Mouse (Mus musculus) neural tube, embryonic 12.5 days (tissue): ENCODE measurements around the gene Apobec3. TPM values are rescaled to one million over a fixed set of nuclear protein-coding genes. Genes with fewer than 3 reads are reported as not detected.
"Not testable (repeated sequence)": the region's sequence is repeated elsewhere in the genome, so short reads cannot be mapped to it uniquely, and the experiment has no call there.

ENCODE experiments used
- ATAC-seq: fragments of 200-750 bp; cut with Nextera tagmentation; 2 replicates; pipeline ENCODE4 v1.8.0; 2017; ENCODE audit warnings: low read depth, mild to moderate bottlenecking, moderate TSS enrichment, moderate library complexity; ENCODE audit not compliant: low FRiP score
- H3K27ac ChIP-seq: fragments of 300-500 bp; sonication (generic); 2 replicates; pipeline ENCODE4 v1.5.1; 2016
- H3K27me3 ChIP-seq: fragments of 300-500 bp; sonication (generic); replicated peaks from 2 replicates; pipeline ENCODE4 v1.6.1; 2016; ENCODE audit warnings: mild to moderate bottlenecking
- H3K36me3 ChIP-seq: fragments of 300-500 bp; sonication (generic); 2 replicates; pipeline ENCODE4 v1.6.1; 2016; ENCODE audit warnings: mild to moderate bottlenecking
- H3K4me1 ChIP-seq: fragments of 300-500 bp; sonication (generic); 2 replicates; pipeline ENCODE4 v1.6.1; 2016
- H3K4me2 ChIP-seq: fragments of 300-500 bp; sonication (generic); replicated peaks from 2 replicates; pipeline ENCODE4 v1.6.1; 2016; ENCODE audit warnings: mild to moderate bottlenecking
- H3K4me3 ChIP-seq: fragments of 300-500 bp; sonication (generic); 2 replicates; pipeline ENCODE4 v1.5.1; 2016
- H3K9ac ChIP-seq: fragments of 300-500 bp; sonication (generic); 2 replicates; pipeline ENCODE4 v1.6.1; 2016; ENCODE audit warnings: mild to moderate bottlenecking
- H3K9me3 ChIP-seq: fragments of 300-500 bp; sonication (generic); 2 replicates; pipeline ENCODE4 v1.6.1; 2016; ENCODE audit warnings: mild to moderate bottlenecking
- WGBS: fragments of 180-500 bp; shearing (Covaris S2); methylation state at CpG from one replicate; pipeline ENCODE4 v1.1.7; 2016; 5-methylcytosine and 5-hydroxymethylcytosine counted together
- polyA plus RNA-seq: library from polyadenylated mRNA; unstranded; fragments of >200 nt; fragmentation: Nextera tagmentation; extraction: Ambion mirVana; gene quantifications from 2 replicates; pipeline ENCODE4 v1.2.1, GENCODE M21; 2016

Apobec3 gene
- polyA plus RNA-seq, 1 experiment from 2014 or later: 5.8 TPM

GRCm38 (mm10) chr15:79933052-79933669 lies 41.7 kb downstream of the Apobec3 start:
- Histone ChIP-seq H3K9me3 (no peaks in the 10 kb centered on the region), H3K4me1 (peaks cover 11% of the 10 kb centered on the region), H3K9ac (no peak overlapping the region), H3K36me3 (no peaks in the 10 kb centered on the region), H3K27me3 (peaks cover 28% of the 10 kb centered on the region), H3K4me3 (peak overlapping the region; percentile 55; the same call in 1 of the 2 replicates), H3K27ac (no peak overlapping the region), H3K4me2 (peak overlapping the region; percentile 84)
- 4% methylated on average over 22 of the region's 22 CpGs for WGBS
- ATAC-seq: 0 out of 2 replicates have a peak, but pooled peaks have one; percentile 14

- Histone ChIP-seq H3K9ac (no peak overlapping the region), H3K4me3 (no peak overlapping the region), H3K9me3 (no peaks in the 10 kb centered on the region), H3K36me3 (no peaks in the 10 kb centered on the region), H3K27ac (no peak overlapping the region), H3K4me1 (peaks cover 10% of the 10 kb centered on the region), H3K4me2 (peak overlapping the region; percentile 84), H3K27me3 (peaks cover 28% of the 10 kb centered on the region)
- WGBS: 1% methylated on average over 22 of the region's 22 CpGs
- ATAC-seq: no peak
Observed at GRCm38 (mm10) chr15:79933670-79934514, 42.4 kb downstream of the Apobec3 start.

GRCm38 (mm10) chr15:79934776-79935175 lies 43.3 kb downstream of the Apobec3 start:
- peak overlapping the region; percentile 84 for H3K4me2 ChIP-seq
- H3K9me3 ChIP-seq: no peaks in the 10 kb centered on the region
- ATAC-seq: no peak
- H3K27me3 ChIP-seq: peaks cover 28% of the 10 kb centered on the region
- H3K4me1 ChIP-seq: peaks cover 10% of the 10 kb centered on the region
- under 1% methylated on average over 10 of the region's 10 CpGs for WGBS
- no peak overlapping the region for H3K9ac ChIP-seq
- no peak overlapping the region for H3K4me3 ChIP-seq
- H3K27ac ChIP-seq: no peak overlapping the region
- H3K36me3 ChIP-seq: no peaks in the 10 kb centered on the region

GRCm38 (mm10) chr15:79935654-79936373 lies 44.4 kb downstream of the Apobec3 start:
- ATAC-seq: no peak
- Histone ChIP-seq H3K9me3 (no peaks in the 10 kb centered on the region), H3K4me2 (no peak overlapping the region), H3K4me1 (peaks cover 10% of the 10 kb centered on the region), H3K36me3 (no peaks in the 10 kb centered on the region), H3K27ac (no peak overlapping the region), H3K27me3 (peaks cover 28% of the 10 kb centered on the region), H3K9ac (no peak overlapping the region), H3K4me3 (no peak overlapping the region)
- WGBS: 26% methylated on average over 9 of the region's 9 CpGs

- peaks cover 10% of the 10 kb centered on the region for H3K4me1 ChIP-seq
- H3K9ac ChIP-seq: no peak overlapping the region
- H3K27me3 ChIP-seq: peaks cover 24% of the 10 kb centered on the region
- no peak overlapping the region for H3K27ac ChIP-seq
- no peak overlapping the region for H3K4me2 ChIP-seq
- ATAC-seq: no peak
- no peak overlapping the region for H3K4me3 ChIP-seq
- no peaks in the 10 kb centered on the region for H3K9me3 ChIP-seq
- no peaks in the 10 kb centered on the region for H3K36me3 ChIP-seq
- 68% methylated on average over 7 of the region's 7 CpGs for WGBS
Observed at GRCm38 (mm10) chr15:79936374-79936751, 44.9 kb downstream of the Apobec3 start.

- H3K36me3 ChIP-seq: no peaks in the 10 kb centered on the region
Observed at GRCm38 (mm10) chr15:79939020-79939419, 47.6 kb downstream of the Apobec3 start.

GRCm38 (mm10) chr15:79939501-79939900 lies 48.0 kb downstream of the Apobec3 start:
- H3K4me2 ChIP-seq, H3K36me3 ChIP-seq, H3K9me3 ChIP-seq, ATAC-seq, H3K4me3 ChIP-seq, H3K27ac ChIP-seq, H3K4me1 ChIP-seq, H3K9ac ChIP-seq, H3K27me3 ChIP-seq: not testable (repeated sequence)
- 89% methylated on average over 6 of the region's 7 CpGs for WGBS

More at GRCm38 (mm10) chr15:79939020-79939419, 47.6 kb downstream of the Apobec3 start:
- no peaks in the 10 kb centered on the region for H3K27me3 ChIP-seq
- no peak overlapping the region for H3K9ac ChIP-seq
- no peak overlapping the region for H3K27ac ChIP-seq
- no peaks in the 10 kb centered on the region for H3K4me1 ChIP-seq
- no peak for ATAC-seq
- 92% methylated on average over 12 of the region's 12 CpGs for whole genome bisulfite sequencing
- no peak overlapping the region for H3K4me3 ChIP-seq
- no peaks in the 10 kb centered on the region for H3K9me3 ChIP-seq
- no peak overlapping the region for H3K4me2 ChIP-seq

- WGBS: 90% methylated on average over 16 of the region's 16 CpGs
- Histone ChIP-seq H3K4me2 (no peak overlapping the region), H3K36me3 (no peaks in the 10 kb centered on the region), H3K4me3 (no peak overlapping the region), H3K27ac (no peak overlapping the region), H3K4me1 (no peaks in the 10 kb centered on the region), H3K9me3 (no peaks in the 10 kb centered on the region), H3K27me3 (no peaks in the 10 kb centered on the region), H3K9ac (no peak overlapping the region)
- no peak for ATAC-seq
Observed at GRCm38 (mm10) chr15:79939913-79940312, 48.5 kb downstream of the Apobec3 start.

GRCm38 (mm10) chr15:79940932-79941331 lies 49.5 kb downstream of the Apobec3 start:
- Histone ChIP-seq H3K27ac (no peak overlapping the region), H3K9ac (no peak overlapping the region), H3K4me2 (no peak overlapping the region), H3K36me3 (no peaks in the 10 kb centered on the region), H3K4me1 (no peaks in the 10 kb centered on the region), H3K9me3 (no peaks in the 10 kb centered on the region), H3K27me3 (no peaks in the 10 kb centered on the region), H3K4me3 (no peak overlapping the region)
- no peak for ATAC-seq
- 31% methylated on average over 8 of the region's 8 CpGs for WGBS

- no peaks in the 10 kb centered on the region for H3K9me3 ChIP-seq
- H3K4me3 ChIP-seq: no peak overlapping the region
- 70% methylated on average over 6 of the region's 6 CpGs for WGBS
- H3K4me2 ChIP-seq: no peak overlapping the region
- H3K36me3 ChIP-seq: no peaks in the 10 kb centered on the region
- no peaks in the 10 kb centered on the region for H3K27me3 ChIP-seq
- H3K9ac ChIP-seq: no peak overlapping the region
- H3K27ac ChIP-seq: no peak overlapping the region
- ATAC-seq: no peak
- H3K4me1 ChIP-seq: no peaks in the 10 kb centered on the region
Observed at GRCm38 (mm10) chr15:79942541-79942940, 51.1 kb downstream of the Apobec3 start.

GRCm38 (mm10) chr15:79943584-79943983 lies 52.1 kb downstream of the Apobec3 start:
- H3K27ac ChIP-seq: no peak overlapping the region
- H3K27me3 ChIP-seq: no peaks in the 10 kb centered on the region
- no peak overlapping the region for H3K4me3 ChIP-seq
- H3K4me1 ChIP-seq: no peaks in the 10 kb centered on the region
- no peaks in the 10 kb centered on the region for H3K36me3 ChIP-seq
- no peak overlapping the region for H3K9ac ChIP-seq
- no peak overlapping the region for H3K4me2 ChIP-seq
- no peak for ATAC-seq
- no peaks in the 10 kb centered on the region for H3K9me3 ChIP-seq
- WGBS: 88% methylated on average over 3 of the region's 3 CpGs

- H3K4me1 ChIP-seq: peaks cover 6% of the 10 kb centered on the region
- H3K27me3 ChIP-seq: no peaks in the 10 kb centered on the region
- no peaks in the 10 kb centered on the region for H3K36me3 ChIP-seq
- H3K27ac ChIP-seq: no peak overlapping the region
- ATAC-seq: no peak
- no peaks in the 10 kb centered on the region for H3K9me3 ChIP-seq
- no peak overlapping the region for H3K4me2 ChIP-seq
- no peak overlapping the region for H3K4me3 ChIP-seq
- H3K9ac ChIP-seq: no peak overlapping the region
- WGBS: 77% methylated on average over 5 of the region's 5 CpGs
Observed at GRCm38 (mm10) chr15:79944948-79945347, 53.5 kb downstream of the Apobec3 start.
